Comparison of ENCODE assay signal across 13 mouse cellular contexts in the genomic region with DNA sequence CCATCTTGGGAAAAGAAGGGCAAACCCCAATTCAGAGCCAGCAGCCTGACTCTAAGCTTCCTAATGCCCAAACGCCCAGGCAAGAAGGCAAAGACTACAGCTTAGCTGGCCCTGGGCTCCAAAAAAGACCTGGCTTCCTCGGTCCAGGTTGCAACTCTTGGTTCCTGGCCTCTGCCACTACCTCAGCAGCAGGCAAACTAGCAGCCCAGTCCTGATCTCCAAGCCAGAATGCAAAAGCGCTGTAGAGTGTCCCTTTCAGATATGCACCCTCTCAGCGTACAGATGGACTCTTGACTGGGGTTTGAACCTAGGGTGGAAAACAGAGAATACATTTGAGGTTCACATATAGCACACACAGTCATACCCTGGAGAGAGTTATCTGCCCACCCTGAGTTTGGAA. TPM values are rescaled to one million over a fixed set of nuclear protein-coding genes. Genes with fewer than 3 reads are reported as not detected.
DNase-seq lines count a peak whose midpoint lies in the region; ATAC-seq lines count a peak whose summit lies in the region.
"Had no signal": no experiment of that assay in that cellular context is flagged by ENCODE, and none has a peak within 500 bp of the region (broad histone marks: within the 10 kb centered on the region; RNA-seq: fewer than 3 reads in every experiment).

No protein-coding gene starts in this region.

- no peaks in the 10 kb centered on the region for H3K36me3 ChIP-seq in hindbrain, embryonic 13.5 days
- no peaks in the 10 kb centered on the region for H3K36me3 ChIP-seq in hindbrain, embryonic 12.5 days
- H3K36me3 ChIP-seq in megakaryocyte, embryonic 14.5 days (replicated peaks; ENCODE audit: low read length) = no peaks in the 10 kb centered on the region
- no peaks in the 10 kb centered on the region for H3K36me3 ChIP-seq in forebrain, embryonic 16.5 days (ENCODE audit: control insufficient read depth, insufficient read depth)
- H3K36me3 ChIP-seq in midbrain, embryonic 15.5 days (replicated peaks) = no peaks in the 10 kb centered on the region
- H3K36me3 ChIP-seq: liver, embryonic 12.5 days had no signal

- H3K9ac ChIP-seq in hindbrain, embryonic 13.5 days = peak overlapping the region; percentile 39; the same call in 1 of the 2 replicates
- H3K9ac ChIP-seq in hindbrain, embryonic 12.5 days = no peak overlapping the region
- no peak overlapping the region for H3K9ac ChIP-seq in forebrain, embryonic 16.5 days (replicated peaks; ENCODE audit: low read depth, low read length)
- no peak overlapping the region for H3K9ac ChIP-seq in midbrain, embryonic 15.5 days
- H3K9ac ChIP-seq: liver, embryonic 12.5 days had no signal

- peaks cover 43% of the 10 kb centered on the region for H3K4me1 ChIP-seq in hindbrain, embryonic 13.5 days (replicated peaks)
- peaks cover 37% of the 10 kb centered on the region for H3K4me1 ChIP-seq in hindbrain, embryonic 12.5 days
- H3K4me1 ChIP-seq in megakaryocyte, embryonic 14.5 days = peaks cover 34% of the 10 kb centered on the region
- peaks cover 30% of the 10 kb centered on the region for H3K4me1 ChIP-seq in forebrain, embryonic 16.5 days (replicated peaks; ENCODE audit: control insufficient read depth, insufficient read depth, low read length)
- H3K4me1 ChIP-seq in midbrain, embryonic 15.5 days = peaks cover 52% of the 10 kb centered on the region

- 10% methylated on average over 4 of the region's 4 CpGs for WGBS in hindbrain, embryonic 13.5 days
- WGBS in hindbrain, embryonic 12.5 days = 10% methylated on average over 4 of the region's 4 CpGs
- 28% methylated on average over 4 of the region's 4 CpGs for WGBS in forebrain, embryonic 16.5 days
- 31% methylated on average over 4 of the region's 4 CpGs for WGBS in midbrain, embryonic 15.5 days

- peak overlapping the region; percentile 21 for H3K4me3 ChIP-seq in hindbrain, embryonic 13.5 days
- H3K4me3 ChIP-seq in hindbrain, embryonic 12.5 days = no peak overlapping the region
- H3K4me3 ChIP-seq in megakaryocyte, embryonic 14.5 days (replicated peaks) = peak overlapping the region; percentile 46
- peak overlapping the region; percentile 10; the same call in 1 of the 2 replicates for H3K4me3 ChIP-seq in forebrain, embryonic 16.5 days (replicated peaks; ENCODE audit: low read length)
- no peak overlapping the region for H3K4me3 ChIP-seq in midbrain, embryonic 15.5 days
- H3K4me3 ChIP-seq: heart, adult 2 months had no signal

- no peaks in the 10 kb centered on the region for H3K9me3 ChIP-seq in hindbrain, embryonic 13.5 days
- no peaks in the 10 kb centered on the region for H3K9me3 ChIP-seq in hindbrain, embryonic 12.5 days (replicated peaks)
- peaks cover 8% of the 10 kb centered on the region; the same call in 1 of the 2 replicates for H3K9me3 ChIP-seq in megakaryocyte, embryonic 14.5 days
- H3K9me3 ChIP-seq in forebrain, embryonic 16.5 days (ENCODE audit: control insufficient read depth, low read length) = no peaks in the 10 kb centered on the region
- H3K9me3 ChIP-seq in midbrain, embryonic 15.5 days = no peaks in the 10 kb centered on the region
- H3K9me3 ChIP-seq: liver, embryonic 12.5 days had no signal

- ATAC-seq in hindbrain, embryonic 13.5 days (ENCODE audit: low FRiP score) = no peak
- no peak for ATAC-seq in hindbrain, embryonic 12.5 days (ENCODE audit: low FRiP score)
- no peak for ATAC-seq in megakaryocyte, adult 5-6 weeks (ENCODE audit: poor library complexity, severe bottlenecking)
- ATAC-seq in forebrain, embryonic 16.5 days = no peak
- ATAC-seq in midbrain, embryonic 15.5 days (replicated peaks) = no peak
- ATAC-seq: liver, embryonic 12.5 days had no signal

- DNase-seq in right cerebral cortex, adult 2 months (ENCODE audit: low spot score in 2 of 2) = no peak
- DNase-seq: cerebellum, adult 8-10 months; heart, adult 2 months; kidney, postnatal 25 days; lung, postnatal 14 days had no signal

- no peak overlapping the region for H3K27ac ChIP-seq in hindbrain, embryonic 13.5 days
- H3K27ac ChIP-seq in hindbrain, embryonic 12.5 days = no peak overlapping the region
- no peak overlapping the region for H3K27ac ChIP-seq in forebrain, embryonic 16.5 days (ENCODE audit: low read length)
- no peak overlapping the region for H3K27ac ChIP-seq in midbrain, embryonic 15.5 days
- H3K27ac ChIP-seq: heart, adult 2 months; liver, embryonic 12.5 days had no signal

- peak overlapping the region; percentile 87 for H3K4me2 ChIP-seq in hindbrain, embryonic 13.5 days
- no peak overlapping the region for H3K4me2 ChIP-seq in hindbrain, embryonic 12.5 days (replicated peaks)
- peak overlapping the region; percentile 24; the same call in 1 of the 2 replicates for H3K4me2 ChIP-seq in forebrain, embryonic 16.5 days (ENCODE audit: low read length)
- 0 out of 2 replicates have a peak overlapping the region, but pooled peaks have one; percentile 1 for H3K4me2 ChIP-seq in midbrain, embryonic 15.5 days
- H3K4me2 ChIP-seq: liver, embryonic 12.5 days had no signal

- H3K27me3 ChIP-seq in hindbrain, embryonic 13.5 days = peaks cover 79% of the 10 kb centered on the region
- peaks cover 73% of the 10 kb centered on the region for H3K27me3 ChIP-seq in hindbrain, embryonic 12.5 days
- H3K27me3 ChIP-seq in megakaryocyte, embryonic 14.5 days (replicated peaks) = peaks cover 97% of the 10 kb centered on the region
- peaks cover 49% of the 10 kb centered on the region for H3K27me3 ChIP-seq in forebrain, embryonic 16.5 days (replicated peaks; ENCODE audit: control insufficient read depth, insufficient read depth, low read length)
- H3K27me3 ChIP-seq in midbrain, embryonic 15.5 days (replicated peaks) = peaks cover 57% of the 10 kb centered on the region

RNA-seq across cellular contexts. Expression of a gene that starts 3.7 kb away (rescaled TPM):
- 22.5 and 23.2 TPM in 2 replicates for polyA plus RNA-seq in hindbrain, embryonic 13.5 days (2015; fragmentation: Nextera tagmentation; extraction: Ambion mirVana)
- polyA plus RNA-seq in hindbrain, embryonic 12.5 days (2016; fragmentation: Nextera tagmentation; extraction: Ambion mirVana) = 17.9 and 23.9 TPM in 2 replicates
- 7.6 and 26.8 TPM in 2 replicates for polyA plus RNA-seq in megakaryocyte, embryonic 14.5 days (2012; ENCODE audit: insufficient read depth, low replicate concordance)
- total RNA-seq in megakaryocyte, adult 5-6 weeks (2015) = 15.3 and 17.5 TPM in 2 replicates
- 6.4 and 8.1 TPM in 2 replicates for total RNA-seq in megakaryocyte, adult 5-6 weeks (2017)
- polyA plus RNA-seq in forebrain, embryonic 16.5 days (2015; fragmentation: Nextera tagmentation; extraction: Ambion mirVana) = 14.9 and 16.4 TPM in 2 replicates
- 6.5 TPM in 2 replicates for polyA plus RNA-seq in midbrain, embryonic 15.5 days (2015; fragmentation: Nextera tagmentation; extraction: Ambion mirVana)

RNA-seq across cellular contexts. Expression of a gene that starts 29.2 kb away (rescaled TPM):
- polyA plus RNA-seq in hindbrain, embryonic 13.5 days (2015; fragmentation: Nextera tagmentation; extraction: Ambion mirVana) = not detected in 2 replicates
- polyA plus RNA-seq in hindbrain, embryonic 12.5 days (2016; fragmentation: Nextera tagmentation; extraction: Ambion mirVana) = not detected in 2 replicates
- polyA plus RNA-seq in megakaryocyte, embryonic 14.5 days (2012; ENCODE audit: insufficient read depth, low replicate concordance) = not detected in 2 replicates
- 0.78 and 1.2 TPM in 2 replicates for total RNA-seq in megakaryocyte, adult 5-6 weeks (2015)
- total RNA-seq in megakaryocyte, adult 5-6 weeks (2017) = not detected in 2 replicates
- not detected in 2 replicates for polyA plus RNA-seq in forebrain, embryonic 16.5 days (2015; fragmentation: Nextera tagmentation; extraction: Ambion mirVana)
- not detected in 2 replicates for polyA plus RNA-seq in midbrain, embryonic 15.5 days (2015; fragmentation: Nextera tagmentation; extraction: Ambion mirVana)
- total RNA-seq: layer of hippocampus, postnatal 25 days had no signal

Comparison
In these comparisons a context has a peak if more than half of its experiments do, and no peak if none do; other contexts are left out.
1. H3K4me3 ChIP-seq: peak in hindbrain, embryonic 13.5 days (single experiment), megakaryocyte, embryonic 14.5 days (single experiment) and forebrain, embryonic 16.5 days (single experiment); none in hindbrain, embryonic 12.5 days (single experiment) and midbrain, embryonic 15.5 days (single experiment).